8 mouse cellular contexts compared by ENCODE assay signal in genomic region chr8:83898456-83898855, GRCm38 (mm10). TPM values are rescaled to one million over a fixed set of nuclear protein-coding genes. Genes with fewer than 3 reads are reported as not detected.
A peak's percentile ranks its signal among the peaks of the same experiment; 100 is the strongest.
DNase-seq lines count a peak whose midpoint lies in the region; ATAC-seq and TF ChIP-seq lines count a peak whose summit lies in the region.

No protein-coding gene starts in this region.

- H3K9ac ChIP-seq in embryonic facial prominence, embryonic 14.5 days (ENCODE audit: low read depth, low read length) = peak overlapping the region; percentile 63
- H3K9ac ChIP-seq in kidney, postnatal 0 days (ENCODE audit: low read depth, low read length) = no peak overlapping the region

- peaks cover 27% of the 10 kb centered on the region for H3K4me1 ChIP-seq in embryonic facial prominence, embryonic 14.5 days (ENCODE audit: control insufficient read depth, insufficient read depth, low read length)
- H3K4me1 ChIP-seq in kidney, postnatal 0 days (replicated peaks; ENCODE audit: insufficient read depth, low read length) = peaks cover 15% of the 10 kb centered on the region

- WGBS in embryonic facial prominence, embryonic 14.5 days = 1% methylated on average over 10 of the region's 10 CpGs
- WGBS in kidney, postnatal 0 days = 3% methylated on average over 10 of the region's 10 CpGs

- peak overlapping the region; percentile 98 for H3K27ac ChIP-seq in embryonic facial prominence, embryonic 14.5 days (replicated peaks; ENCODE audit: low read depth, low read length)
- H3K27ac ChIP-seq in kidney, postnatal 0 days = peak overlapping the region; percentile 91; the same call in 1 of the 2 replicates

- H3K27me3 ChIP-seq in embryonic facial prominence, embryonic 14.5 days (replicated peaks; ENCODE audit: control insufficient read depth, insufficient read depth, low read length) = peaks cover 12% of the 10 kb centered on the region
- H3K27me3 ChIP-seq in kidney, postnatal 0 days (ENCODE audit: insufficient read depth, low read length) = no peaks in the 10 kb centered on the region; the same call in 1 of the 2 replicates

- H3K4me3 ChIP-seq in embryonic facial prominence, embryonic 14.5 days (ENCODE audit: low read depth, low read length) = peak overlapping the region; percentile 90
- H3K4me3 ChIP-seq in kidney, postnatal 0 days (replicated peaks; ENCODE audit: low read depth, low read length) = peak overlapping the region; percentile 69

- H3K4me2 ChIP-seq in embryonic facial prominence, embryonic 14.5 days (ENCODE audit: low read depth, low read length) = peak overlapping the region; percentile 82
- H3K4me2 ChIP-seq in kidney, postnatal 0 days (ENCODE audit: low read length) = peak overlapping the region; percentile 81

- peak; percentile 54 for DNase-seq in layer of hippocampus, adult 11-12 months (ENCODE audit: low spot score)
- DNase-seq in layer of hippocampus, postnatal 14 days (ENCODE audit: low spot score in 2 of 2) = no peak
- DNase-seq in brain, adult 2 months (ENCODE audit: low read depth, low spot score) = peak; percentile 93
- DNase-seq in embryonic facial prominence, embryonic 14.5 days (ENCODE audit: low spot score) = peak; percentile 67
- DNase-seq in kidney, postnatal 0 days (ENCODE audit: low spot score) = peak; percentile 89
- peak; percentile 24 for DNase-seq in naive thymus-derived CD4-positive, alpha-beta T cell, adult 2 months (ENCODE audit: low read depth)
- DNase-seq in gastrocnemius, postnatal 10 days = no peak
- no peak for DNase-seq in spleen, adult 18-20 months

- TF ChIP-seq CTCF in kidney, postnatal 0 days (IDR thresholded peaks at IDR 0.05; ENCODE audit: low read depth) = no peak

- no peak for ATAC-seq in embryonic facial prominence, embryonic 14.5 days (ENCODE audit: low read depth)
- no peak for ATAC-seq in kidney, postnatal 0 days (replicated peaks; ENCODE audit: low FRiP score, low read depth)

- no peaks in the 10 kb centered on the region for H3K36me3 ChIP-seq in embryonic facial prominence, embryonic 14.5 days (ENCODE audit: control insufficient read depth, insufficient read depth, low read length)
- H3K36me3 ChIP-seq in kidney, postnatal 0 days (ENCODE audit: insufficient read depth, low read length) = no peaks in the 10 kb centered on the region

- H3K9me3 ChIP-seq in embryonic facial prominence, embryonic 14.5 days (ENCODE audit: control insufficient read depth, low read length) = no peaks in the 10 kb centered on the region
- H3K9me3 ChIP-seq in kidney, postnatal 0 days (replicated peaks; ENCODE audit: low read length) = no peaks in the 10 kb centered on the region

RNA-seq across cellular contexts. Expression of gene Adgrl1, which starts 1.4 kb away (rescaled TPM):
- total RNA-seq in layer of hippocampus, postnatal 14 days (2021) = 100 to 1,000 TPM; 345 to 352 TPM
- 25.1 and 31.7 TPM in 2 replicates for polyA plus RNA-seq in embryonic facial prominence, embryonic 14.5 days (2014; fragmentation: Nextera tagmentation; extraction: Ambion mirVana)
- 11.5 and 14.4 TPM in 2 replicates for polyA plus RNA-seq in kidney, postnatal 0 days (2015; fragmentation: Nextera tagmentation; extraction: Ambion mirVana)
- total RNA-seq in gastrocnemius, postnatal 10 days (2021) = 10 to 100 TPM; 19.6 to 25.2 TPM

RNA-seq across cellular contexts. Expression of gene Gm10644, which starts 56.5 kb away (rescaled TPM):
- total RNA-seq in layer of hippocampus, postnatal 14 days (2021) = under 1 TPM; 0.17 to 0.25 TPM
- polyA plus RNA-seq in embryonic facial prominence, embryonic 14.5 days (2014; fragmentation: Nextera tagmentation; extraction: Ambion mirVana) = 0.48 and 0.82 TPM in 2 replicates
- polyA plus RNA-seq in kidney, postnatal 0 days (2015; fragmentation: Nextera tagmentation; extraction: Ambion mirVana) = 0.46 and 0.47 TPM in 2 replicates
- total RNA-seq in gastrocnemius, postnatal 10 days (2021) = under 1 TPM in 1 of 2 experiments, not detected in 1; 0.32 TPM

RNA-seq across cellular contexts. Expression of gene Asf1b, which starts 56.9 kb away (rescaled TPM):
- total RNA-seq in layer of hippocampus, postnatal 14 days (2021) = 1 to 10 TPM; 1.1 TPM
- polyA plus RNA-seq in embryonic facial prominence, embryonic 14.5 days (2014; fragmentation: Nextera tagmentation; extraction: Ambion mirVana) = 63.9 and 68.8 TPM in 2 replicates
- polyA plus RNA-seq in kidney, postnatal 0 days (2015; fragmentation: Nextera tagmentation; extraction: Ambion mirVana) = 23.0 and 27.8 TPM in 2 replicates
- 1 to 10 TPM; 6.5 to 7.3 TPM for total RNA-seq in gastrocnemius, postnatal 10 days (2021)

Comparison
In these comparisons a context has a peak if more than half of its experiments do, and no peak if none do; other contexts are left out.
1. DNase-seq: peak in layer of hippocampus, adult 11-12 months (single experiment), brain, adult 2 months (single experiment), embryonic facial prominence, embryonic 14.5 days (single experiment), kidney, postnatal 0 days (single experiment) and naive thymus-derived CD4-positive, alpha-beta T cell, adult 2 months (single experiment); none in layer of hippocampus, postnatal 14 days (0 of 2), gastrocnemius, postnatal 10 days (single experiment) and spleen, adult 18-20 months (0 of 2).
2. RNA of gene Adgrl1, which starts 1.4 kb away (total RNA-seq): 345 to 352 TPM in layer of hippocampus, postnatal 14 days; 19.6 to 25.2 TPM in gastrocnemius, postnatal 10 days; every median in the first group is over 10 times any median in the second.